ENCODE assay signal across 9 mouse cellular contexts in genomic region chr2:169621201-169621710, GRCm38 (mm10). TPM values are rescaled to one million over a fixed set of nuclear protein-coding genes. Genes with fewer than 3 reads are reported as not detected.
DNase-seq lines count a peak whose midpoint lies in the region; ATAC-seq lines count a peak whose summit lies in the region.
"Had no signal": no experiment of that assay in that cellular context is flagged by ENCODE, and none has a peak within 500 bp of the region (broad histone marks: within the 10 kb centered on the region; RNA-seq: fewer than 3 reads in every experiment).

No protein-coding gene starts in this region.

- no peak for DNase-seq in heart, adult 18-20 months
- peak; percentile 71 for DNase-seq in embryo, embryonic 9.5 days (ENCODE audit: extremely low spot score)
- peak; percentile 83 for DNase-seq in intestine, embryonic 14.5 days (ENCODE audit: low spot score)
- peak; percentile 13 for DNase-seq in lung, postnatal 14 days
- DNase-seq in spleen, adult 12 weeks (ENCODE audit: low spot score): no peak
- no peak for DNase-seq in layer of hippocampus, adult 9-10 months (ENCODE audit: low spot score)
- no peak for DNase-seq in frontal cortex, postnatal 14 days (ENCODE audit: low spot score in 2 of 2)

- H3K27ac ChIP-seq in heart, embryonic 14.5 days (replicated peaks in 1 of 2; ENCODE audit: control insufficient read depth in 1 of 2, insufficient read depth in 1 of 2, low read depth in 2 of 2, low read length in 2 of 2): no peak overlapping the region
- peak overlapping the region; percentile 77 for H3K27ac ChIP-seq in intestine, embryonic 14.5 days (ENCODE audit: low read depth)

- no peaks in the 10 kb centered on the region for H3K9me3 ChIP-seq in heart, embryonic 14.5 days (ENCODE audit: control insufficient read depth, low read length)
- H3K9me3 ChIP-seq in intestine, embryonic 14.5 days (ENCODE audit: control insufficient read depth, low read length): no peaks in the 10 kb centered on the region

- WGBS in heart, embryonic 14.5 days: 47% methylated on average over 15 of the region's 15 CpGs
- 14% methylated on average over 15 of the region's 15 CpGs for WGBS in intestine, embryonic 14.5 days

- peaks cover 5 to 16% of the 10 kb centered on the region in 2 experiments; a peak in 3 of 4 replicates for H3K4me1 ChIP-seq in heart, embryonic 14.5 days (ENCODE audit: control insufficient read depth in 2 of 2, insufficient read depth in 2 of 2, low read length in 2 of 2)
- peaks cover 13% of the 10 kb centered on the region for H3K4me1 ChIP-seq in intestine, embryonic 14.5 days (replicated peaks; ENCODE audit: control insufficient read depth, insufficient read depth, low read length)

- H3K4me3 ChIP-seq in heart, embryonic 14.5 days (ENCODE audit: control insufficient read depth in 1 of 2, insufficient read depth in 1 of 2, low read depth in 1 of 2, low read length in 2 of 2): no peak overlapping the region
- peak overlapping the region; percentile 11; the same call in 1 of the 2 replicates for H3K4me3 ChIP-seq in intestine, embryonic 14.5 days (ENCODE audit: low read depth, low read length)

- no peak overlapping the region for H3K9ac ChIP-seq in heart, embryonic 14.5 days (ENCODE audit: low read length)
- peak overlapping the region; percentile 29 for H3K9ac ChIP-seq in intestine, embryonic 14.5 days (ENCODE audit: low read length)

- no peaks in the 10 kb centered on the region for H3K36me3 ChIP-seq in heart, embryonic 14.5 days (ENCODE audit: control insufficient read depth, insufficient read depth, low read length)
- no peaks in the 10 kb centered on the region for H3K36me3 ChIP-seq in intestine, embryonic 14.5 days (ENCODE audit: control insufficient read depth, insufficient read depth, low read length)

- ATAC-seq in heart, embryonic 14.5 days (ENCODE audit: insufficient number of reproducible peaks, insufficient read depth, low FRiP score, low read depth): no peak
- peak; percentile 74 for ATAC-seq in intestine, embryonic 14.5 days (replicated peaks; ENCODE audit: low FRiP score, low TSS enrichment, low read depth)

- peak overlapping the region; percentile 26 for H3K4me2 ChIP-seq in heart, embryonic 14.5 days (ENCODE audit: low read length)
- peak overlapping the region; percentile 43 for H3K4me2 ChIP-seq in intestine, embryonic 14.5 days (ENCODE audit: low read length)

- no peaks in the 10 kb centered on the region for H3K27me3 ChIP-seq in heart, embryonic 14.5 days (ENCODE audit: control insufficient read depth, insufficient read depth, low read length)
- no peaks in the 10 kb centered on the region for H3K27me3 ChIP-seq in intestine, embryonic 14.5 days (replicated peaks; ENCODE audit: control insufficient read depth, insufficient read depth, low read length)

RNA-seq across cellular contexts. Expression of gene Tshz2, which starts 11.6 kb away (rescaled TPM):
- polyA plus RNA-seq in heart, embryonic 14.5 days (2014; fragmentation: Nextera tagmentation; extraction: Ambion mirVana): 3.4 and 3.8 TPM in 2 replicates
- total RNA-seq in heart, adult 18-20 months (2021): 10 to 100 TPM; 11.4 to 12.0 TPM
- polyA plus RNA-seq in intestine, embryonic 14.5 days (2014; fragmentation: Nextera tagmentation; extraction: Ambion mirVana): 20.3 and 23.6 TPM in 2 replicates

RNA-seq across cellular contexts. Expression of gene Gm11011, which starts 33.7 kb away (rescaled TPM):
- polyA plus RNA-seq in heart, embryonic 14.5 days (2014; fragmentation: Nextera tagmentation; extraction: Ambion mirVana): not detected in 2 replicates
- not detected for total RNA-seq in heart, adult 18-20 months (2021)
- polyA plus RNA-seq in intestine, embryonic 14.5 days (2014; fragmentation: Nextera tagmentation; extraction: Ambion mirVana): not detected in 2 replicates
- total RNA-seq: left cerebral cortex, postnatal 25 days had no signal

Comparison
In these comparisons a context has a peak if more than half of its experiments do, and no peak if none do; other contexts are left out.
1. DNase-seq: peak in embryo, embryonic 9.5 days (single experiment), intestine, embryonic 14.5 days (single experiment) and lung, postnatal 14 days (single experiment); none in heart, adult 18-20 months (0 of 2), spleen, adult 12 weeks (single experiment), layer of hippocampus, adult 9-10 months (single experiment) and frontal cortex, postnatal 14 days (0 of 2).